Mouse (Mus musculus): ENCODE data around the gene Radil.

Radil gene

DNA sequence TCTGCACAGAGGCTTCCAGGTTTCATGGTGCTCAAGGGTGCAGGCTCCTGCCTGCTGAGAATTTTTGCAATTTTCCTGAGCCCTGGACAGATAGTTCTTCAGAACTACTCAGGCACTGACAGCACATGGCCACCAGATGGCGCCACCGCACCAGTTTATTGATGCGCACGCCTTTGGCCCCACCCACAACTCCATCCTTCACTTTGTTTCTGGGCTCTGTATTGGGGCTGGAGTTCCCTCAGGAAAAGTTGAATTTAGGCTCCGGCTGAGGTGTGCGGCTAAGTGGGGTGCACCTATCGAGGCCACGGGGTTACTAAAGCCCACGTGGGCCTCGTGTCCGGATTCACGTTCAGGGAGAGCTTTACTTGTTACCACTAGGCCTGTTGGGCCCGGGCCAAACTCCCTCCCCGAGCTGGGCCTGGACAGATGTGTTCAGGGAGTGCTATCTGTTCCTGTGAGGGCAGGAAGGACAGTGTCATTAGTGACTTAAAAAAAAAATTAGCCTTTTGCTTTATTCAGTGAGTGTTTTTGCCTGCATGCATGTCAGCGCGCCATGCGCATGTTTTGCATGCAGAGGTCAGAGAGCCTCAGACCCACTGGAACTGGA lies 72.0 kb downstream of the Radil start:
- peak; percentile 87 for DNase-seq

DNA sequence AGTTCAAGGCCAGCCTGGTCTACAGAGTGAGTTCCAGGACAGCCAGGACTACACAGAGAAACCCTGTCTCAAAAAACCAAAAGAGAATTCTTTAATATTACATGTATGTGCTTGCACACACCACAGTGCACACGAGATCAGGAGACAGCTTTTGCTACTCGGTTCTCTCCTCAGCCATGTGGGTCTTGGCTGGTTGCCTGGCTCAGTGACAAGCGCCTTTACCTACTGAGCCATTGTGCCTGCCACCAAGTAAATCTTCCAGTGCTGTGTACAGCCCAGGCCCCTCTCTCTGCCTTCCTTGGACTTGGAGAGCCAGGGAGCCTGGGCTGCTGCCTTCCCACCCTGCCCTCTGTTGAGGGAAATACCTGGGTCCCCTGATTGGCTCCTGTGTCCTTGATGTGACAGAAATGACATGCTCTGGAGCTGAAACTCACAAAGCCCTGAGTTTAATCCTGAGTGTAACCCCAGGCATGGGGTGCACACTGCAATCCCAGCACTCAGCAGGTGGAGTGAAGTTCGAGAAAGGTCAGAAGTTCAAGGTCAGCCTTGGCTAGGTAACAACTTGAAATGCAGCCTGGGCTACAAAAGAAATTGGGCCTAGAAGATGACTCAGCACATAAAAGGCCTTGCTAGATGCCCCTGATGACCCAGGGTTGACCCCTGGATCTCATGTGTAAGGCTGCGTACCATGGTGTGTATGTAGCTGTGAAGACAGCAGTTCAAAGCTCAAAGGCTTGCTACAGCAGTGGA lies 72.9 kb downstream of the Radil start:
- DNase-seq: no peak

DNA sequence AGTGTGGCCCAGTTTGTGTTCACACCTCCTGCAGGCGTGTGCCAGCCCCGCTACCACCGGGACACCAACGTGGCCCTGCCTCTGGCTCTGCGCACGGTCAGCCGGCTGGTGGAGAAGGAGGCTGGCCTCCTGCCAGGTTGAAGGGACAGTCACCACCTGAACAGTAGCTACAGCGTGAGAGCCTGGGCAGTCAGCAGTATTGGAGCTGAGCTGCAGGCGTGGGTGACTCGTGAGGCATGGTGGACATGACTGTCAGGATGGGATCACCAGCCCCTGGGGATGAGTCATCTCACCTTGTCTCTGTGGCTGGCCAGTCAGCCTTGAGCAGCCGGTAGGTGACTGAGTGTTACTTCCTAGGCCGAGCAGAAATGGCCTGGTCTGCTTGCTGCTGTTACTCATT lies 73.6 kb downstream of the Radil start:
- DNase-seq: no peak

DNA sequence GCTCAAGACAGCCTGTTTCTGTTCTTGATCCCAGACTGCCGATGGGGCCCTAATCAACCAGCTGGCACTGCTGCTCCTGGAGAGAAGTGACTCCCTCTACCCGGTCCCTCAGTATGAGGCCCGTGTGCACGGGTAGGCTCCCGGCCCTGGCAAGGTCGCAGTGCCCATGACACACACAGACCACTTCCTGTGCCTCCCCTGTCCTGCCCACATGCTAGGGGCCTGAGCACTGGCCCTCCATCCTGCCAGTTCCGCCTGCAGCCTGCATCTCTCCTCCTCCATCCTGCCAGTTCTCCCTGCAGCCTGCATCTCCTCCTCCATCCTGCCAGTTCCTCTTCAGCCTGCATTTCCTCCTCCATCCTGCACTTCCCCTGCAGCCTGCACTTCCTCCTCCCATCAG lies 75.2 kb downstream of the Radil start:
- DNase-seq: no peak

DNA sequence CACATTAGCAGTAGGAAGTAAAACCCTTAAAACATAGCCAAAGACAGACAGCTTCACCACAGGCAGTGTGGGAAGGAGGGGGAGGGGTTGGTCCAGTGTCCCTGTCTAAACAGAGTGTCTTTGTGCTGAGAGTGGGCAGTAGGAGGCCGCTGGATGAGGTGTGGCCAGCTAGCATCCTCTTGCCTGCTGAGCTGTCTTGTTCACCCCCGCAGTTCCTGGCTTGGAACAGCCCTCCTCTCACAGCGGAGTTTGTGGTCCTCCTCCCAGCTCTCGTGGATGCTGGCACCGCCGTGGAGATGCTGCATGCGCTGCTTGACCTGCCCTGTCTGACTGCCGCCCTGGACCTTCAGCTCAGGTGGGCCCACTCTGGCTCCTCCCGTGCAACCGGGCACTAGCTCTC lies 77.2 kb downstream of the Radil start:
- DNase-seq: no peak

DNA sequence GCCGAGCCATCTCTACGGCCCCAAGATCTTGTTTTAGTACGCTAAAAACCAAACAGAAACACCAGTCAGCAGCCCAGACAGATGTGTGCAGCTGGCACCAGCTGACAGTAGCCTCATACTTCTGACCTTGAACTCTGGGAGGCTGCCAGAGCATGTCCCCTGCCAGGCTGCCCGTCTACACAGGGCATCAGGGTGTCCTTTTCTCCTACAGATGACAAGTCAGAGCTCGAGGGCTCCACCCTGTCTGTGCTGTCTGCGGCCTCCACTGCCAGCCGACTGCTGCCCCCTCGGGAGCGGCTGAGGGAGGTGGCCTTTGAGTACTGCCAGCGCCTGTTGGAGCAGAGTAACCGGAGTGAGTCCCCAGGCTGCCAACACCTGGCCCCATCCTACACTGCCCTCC lies 81.1 kb downstream of the Radil start:
- DNase-seq: no peak

DNA sequence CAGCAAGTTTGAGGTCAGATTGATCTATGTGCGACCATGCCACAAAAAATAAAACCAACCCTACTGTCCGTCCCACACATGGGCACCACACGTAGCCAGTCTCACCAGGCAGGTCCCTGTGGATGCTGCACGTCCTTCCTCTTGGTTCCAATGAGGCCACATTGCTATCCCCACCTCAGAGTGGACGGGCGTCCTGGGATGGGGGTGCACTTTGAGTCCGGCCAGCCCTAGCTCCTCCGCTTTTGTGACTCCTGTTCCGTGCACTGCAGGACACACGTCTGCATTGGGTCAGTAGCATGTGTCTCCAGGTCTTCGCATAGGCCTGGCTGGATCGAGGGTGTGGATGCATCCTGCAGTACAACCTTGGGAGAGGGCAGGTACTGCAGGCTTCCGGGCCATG lies 82.5 kb downstream of the Radil start:
- DNase-seq: no peak

DNA sequence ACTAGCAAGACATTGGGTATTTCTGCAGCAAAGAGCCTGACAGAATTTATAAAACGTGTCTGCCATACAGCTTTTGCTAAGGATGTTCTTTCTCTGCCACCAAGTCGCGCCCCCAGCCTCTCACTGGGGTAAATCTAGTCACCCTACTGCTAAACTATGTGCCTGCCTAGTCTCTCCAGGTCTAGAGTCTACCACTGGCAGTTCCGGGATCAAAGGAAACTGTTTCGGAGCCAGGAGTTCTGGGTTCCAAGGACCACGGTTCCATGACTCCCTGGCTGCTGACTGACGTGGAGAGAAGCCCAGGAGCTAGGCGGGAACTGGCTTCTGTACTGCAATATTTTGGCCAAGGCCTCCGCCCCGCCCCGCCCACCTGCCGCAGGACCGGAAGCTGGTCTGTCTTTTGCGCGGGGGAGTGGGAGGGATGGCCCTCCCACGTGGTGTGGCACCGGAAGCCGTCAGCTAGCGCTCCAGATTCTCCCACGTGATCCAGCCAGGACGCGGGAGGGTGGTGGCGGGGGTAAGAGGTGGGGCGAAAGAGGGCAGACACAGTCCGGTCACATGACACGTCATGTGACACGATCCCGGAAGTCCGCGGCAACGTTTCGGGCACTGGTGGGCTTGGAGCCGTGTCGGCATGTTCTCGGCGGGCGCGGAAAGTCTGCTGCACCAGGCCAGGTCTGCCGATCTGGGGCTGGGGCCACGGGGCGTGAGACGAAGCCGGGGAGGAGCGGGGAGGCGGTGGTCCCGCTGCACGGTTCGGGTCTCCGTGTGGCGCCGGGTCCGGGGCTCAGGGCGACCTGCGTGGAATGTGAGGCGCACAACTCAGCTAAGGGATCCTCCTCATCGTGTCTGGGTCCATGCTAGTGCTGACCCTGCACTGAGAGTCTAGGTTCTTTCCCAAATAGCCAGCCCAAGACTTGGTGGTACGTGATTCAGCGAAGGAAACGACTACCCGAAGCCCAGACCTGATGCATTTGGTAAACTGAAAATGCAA lies 87.1 kb downstream of the Radil start, which contains the start of gene Ap5z1:
Gene Ap5z1 (plus strand): TSS at position 484 of the 994 bp plus-strand sequence.
- DNase-seq: peak; percentile 92

DNA sequence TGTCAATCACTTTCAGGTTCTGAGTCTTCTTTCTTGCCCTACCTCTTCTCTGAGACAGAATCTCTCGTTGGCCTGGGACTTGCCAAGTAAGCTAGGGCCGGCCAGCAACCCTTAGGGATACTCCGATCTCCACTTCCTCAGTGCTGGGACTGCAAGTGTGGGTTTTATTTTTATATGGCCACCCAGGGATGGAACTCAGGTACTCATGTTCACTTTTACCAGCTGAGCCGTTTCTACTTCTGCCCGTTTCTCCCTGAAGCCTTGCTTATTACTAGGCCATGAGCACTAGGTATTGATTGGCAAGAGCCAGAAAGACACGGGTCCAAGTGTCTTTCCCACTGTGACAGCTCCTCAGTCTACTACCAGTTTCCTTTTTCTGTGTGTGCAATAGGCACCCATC lies 87.9 kb downstream of the Radil start:
- DNase-seq: no peak

DNA sequence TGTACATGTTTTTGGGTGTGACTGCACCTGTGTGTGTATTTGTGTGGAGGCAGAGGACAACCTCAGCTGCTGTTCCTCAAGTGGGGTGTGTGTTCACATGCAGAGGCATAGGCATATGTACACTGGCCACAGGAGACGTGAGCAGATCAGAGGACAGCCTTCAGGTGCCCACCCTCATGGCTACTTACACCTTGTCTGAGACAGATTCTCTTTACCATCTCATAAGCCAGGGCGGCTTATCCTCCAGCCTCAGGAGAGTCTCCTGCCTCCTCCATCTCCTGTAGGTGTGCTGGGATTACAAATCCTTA lies 88.3 kb downstream of the Radil start:
- DNase-seq: no peak

DNA sequence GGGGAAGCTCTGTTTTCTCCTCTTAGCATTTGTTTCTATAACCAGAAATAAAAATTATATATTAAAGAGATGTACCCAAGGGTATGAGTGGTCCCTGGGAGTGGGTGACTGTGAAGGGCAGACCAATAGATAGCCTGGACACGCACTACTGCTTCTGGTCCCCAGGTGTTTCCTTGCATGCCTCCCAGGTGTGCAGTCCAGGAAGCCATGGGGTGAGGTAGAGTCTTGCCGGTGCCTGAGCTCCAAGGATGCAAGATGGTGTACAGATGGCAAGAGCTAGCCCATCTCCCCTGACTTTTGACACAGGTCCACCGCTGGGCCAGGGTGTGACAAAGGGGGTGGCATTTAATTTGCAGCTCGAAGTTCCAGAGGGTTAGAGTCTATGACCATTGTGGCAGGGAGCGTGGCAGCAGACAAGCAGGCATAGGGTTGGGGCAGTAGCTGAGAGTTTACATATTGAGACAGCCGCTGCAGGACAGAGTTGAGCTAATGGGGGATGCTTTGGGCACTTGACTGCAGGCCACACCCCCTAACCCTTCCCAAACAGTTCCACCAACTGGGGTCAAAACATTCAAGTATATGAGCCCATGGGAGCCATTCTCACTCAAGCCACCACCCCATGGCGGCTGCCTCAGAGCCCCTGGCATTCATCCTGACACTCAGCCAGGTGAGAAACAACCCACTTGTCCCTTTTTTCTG lies 88.8 kb downstream of the Radil start:
- no peak for DNase-seq

DNA sequence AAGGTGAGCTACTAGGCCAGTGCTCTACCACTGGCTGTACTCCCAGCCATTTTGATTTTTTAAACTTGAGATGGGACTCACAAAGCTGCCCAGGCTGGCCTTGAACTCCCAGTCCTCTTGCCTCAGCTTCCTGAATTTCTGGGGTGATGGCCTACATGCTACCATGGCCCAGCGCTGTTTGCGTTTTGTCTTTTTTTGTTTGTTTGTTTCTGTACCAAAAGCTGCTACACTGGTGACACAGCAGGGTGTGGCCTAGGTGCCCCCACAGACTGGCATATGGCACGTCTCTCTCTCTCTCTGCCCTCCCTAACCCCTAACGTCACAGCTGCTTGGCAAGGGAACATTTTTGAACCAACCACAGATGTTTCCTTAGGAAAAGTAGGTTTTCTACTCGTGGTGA lies 91.1 kb downstream of the Radil start:
- no peak for DNase-seq

DNA sequence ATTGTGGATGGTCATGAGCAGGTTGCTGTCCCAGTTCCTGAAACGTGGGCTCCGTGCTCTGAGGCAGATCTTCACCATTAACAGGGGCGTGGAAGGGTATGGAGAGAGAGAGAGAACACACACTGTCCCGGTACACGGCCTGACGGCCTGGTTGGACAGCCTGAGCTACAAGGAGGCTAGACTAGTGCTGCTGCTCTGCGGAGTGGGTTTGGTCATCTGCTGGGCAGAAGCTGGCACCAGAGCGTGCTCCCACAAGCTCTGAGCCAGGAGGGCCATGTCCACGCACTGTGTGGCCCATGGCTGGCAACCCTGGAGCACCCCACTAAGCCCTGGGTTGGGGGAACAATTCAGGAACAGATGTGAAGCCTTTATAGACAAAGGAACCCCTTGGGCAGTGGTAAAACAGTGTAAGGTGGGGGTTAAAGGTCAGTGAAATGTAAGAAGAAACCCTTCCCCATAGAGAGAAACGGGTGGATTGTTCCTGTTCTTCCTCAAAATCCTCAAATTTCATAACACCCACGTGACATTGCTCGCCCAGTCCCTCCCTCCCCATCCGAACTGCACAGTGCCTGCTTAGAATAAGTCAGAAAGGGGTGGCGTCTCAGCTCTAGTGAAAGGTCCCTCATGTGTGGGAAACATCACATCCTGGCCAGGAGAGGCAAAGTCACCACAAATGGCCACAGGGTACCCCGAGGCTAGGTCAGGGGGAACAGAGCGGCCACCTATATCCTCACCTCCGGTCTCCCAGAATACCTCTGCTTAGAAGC lies 91.9 kb downstream of the Radil start:
- DNase-seq: no peak

DNA sequence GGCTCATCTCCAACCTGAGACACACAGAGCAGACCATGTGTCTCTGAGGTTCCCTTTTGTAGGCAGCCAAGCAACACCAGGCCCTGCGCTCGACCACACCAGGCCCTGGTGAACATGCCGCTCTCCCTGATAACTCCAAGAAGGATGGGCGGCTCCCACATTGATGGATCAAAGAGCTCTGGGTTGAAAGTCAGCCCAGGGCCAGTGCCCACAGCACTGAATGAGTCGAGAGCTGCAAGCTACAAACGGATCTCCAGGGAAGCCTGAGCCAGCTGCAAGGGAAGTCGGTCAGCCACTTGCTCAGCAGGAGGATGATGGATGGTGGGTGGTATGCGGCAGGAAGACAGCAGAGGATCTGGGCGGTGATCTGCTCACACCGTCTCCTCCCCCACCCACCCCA lies 93.6 kb downstream of the Radil start:
- DNase-seq: no peak

DNA sequence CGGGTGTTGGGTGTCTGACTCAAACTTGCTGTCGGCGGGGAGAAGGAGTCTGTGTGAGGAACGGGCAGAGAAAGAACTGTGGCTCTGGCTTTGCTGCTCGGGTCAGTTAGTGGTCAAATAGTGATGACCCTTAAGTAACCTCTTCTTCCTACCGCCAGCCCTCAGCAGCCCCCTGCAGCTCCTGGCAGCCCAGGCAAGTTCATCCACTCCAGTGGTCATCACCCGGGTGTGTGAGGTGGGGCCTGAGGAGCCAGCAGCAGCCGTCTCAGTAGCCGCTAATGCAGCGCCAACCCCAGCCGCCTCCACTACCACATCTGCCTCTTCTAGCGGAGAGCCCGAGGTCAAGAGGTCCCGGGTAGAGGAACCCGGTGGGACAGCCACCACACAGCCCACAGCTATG lies 94.6 kb downstream of the Radil start:
- DNase-seq: no peak

DNA sequence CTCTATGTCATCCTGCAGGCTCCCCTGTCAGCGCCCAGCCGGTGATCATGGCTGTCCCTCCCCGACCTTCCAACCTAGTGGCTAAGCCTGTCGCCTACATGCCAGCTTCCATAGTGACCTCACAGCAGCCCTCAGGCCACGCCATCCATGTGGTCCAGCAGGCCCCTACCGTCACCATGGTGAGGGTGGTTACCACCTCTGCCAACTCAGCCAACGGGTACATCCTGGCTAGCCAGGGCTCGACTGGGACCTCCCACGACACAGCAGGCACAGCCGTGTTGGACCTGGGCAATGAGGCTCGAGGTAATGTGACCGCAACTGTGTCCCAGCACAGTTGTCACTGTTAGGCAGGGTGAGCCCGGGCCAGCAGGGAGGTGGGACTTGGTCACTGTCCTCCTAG lies 97.2 kb downstream of the Radil start:
- DNase-seq: no peak

DNA sequence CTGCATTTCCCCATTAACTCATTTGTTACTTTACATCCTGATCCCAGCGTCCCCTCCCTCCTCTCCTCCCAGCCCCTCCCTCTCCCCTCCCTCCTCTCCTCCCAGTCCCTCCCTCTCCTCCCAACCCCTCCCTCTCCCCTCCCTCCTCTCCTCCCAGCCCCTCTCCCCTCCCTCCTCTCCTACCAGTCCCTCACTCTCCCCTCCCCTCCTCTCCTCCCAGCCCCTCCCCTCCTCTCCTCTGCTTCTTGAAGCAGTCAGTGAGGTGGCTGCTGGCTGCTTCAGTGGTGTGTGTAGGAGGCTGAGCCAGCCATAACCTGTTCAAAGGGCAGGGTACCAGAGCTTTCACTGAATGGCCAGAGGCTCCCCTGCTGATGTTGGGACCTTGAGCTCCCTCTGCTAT lies 99.1 kb downstream of the Radil start:
- DNase-seq: no peak

DNA sequence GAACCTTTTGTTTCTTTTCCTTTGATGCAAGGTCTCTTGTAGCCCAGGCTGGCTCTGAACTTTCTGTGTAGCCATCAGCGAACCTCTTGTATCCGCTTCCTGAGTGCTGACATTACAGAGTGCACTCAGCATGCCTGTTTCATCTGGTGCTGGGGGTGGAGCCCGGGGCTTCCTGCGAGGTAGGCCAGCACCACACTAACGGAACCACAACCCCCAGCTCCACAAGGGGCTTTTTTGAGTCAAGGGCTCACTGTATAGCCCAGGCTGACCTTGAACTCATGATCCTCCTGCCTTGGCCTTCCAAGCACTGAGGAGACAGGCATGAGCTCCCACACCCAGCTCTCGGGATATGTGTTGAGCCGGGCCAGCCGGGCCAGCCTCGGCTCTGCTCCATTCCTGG lies 100.1 kb downstream of the Radil start:
- DNase-seq: no peak

DNA sequence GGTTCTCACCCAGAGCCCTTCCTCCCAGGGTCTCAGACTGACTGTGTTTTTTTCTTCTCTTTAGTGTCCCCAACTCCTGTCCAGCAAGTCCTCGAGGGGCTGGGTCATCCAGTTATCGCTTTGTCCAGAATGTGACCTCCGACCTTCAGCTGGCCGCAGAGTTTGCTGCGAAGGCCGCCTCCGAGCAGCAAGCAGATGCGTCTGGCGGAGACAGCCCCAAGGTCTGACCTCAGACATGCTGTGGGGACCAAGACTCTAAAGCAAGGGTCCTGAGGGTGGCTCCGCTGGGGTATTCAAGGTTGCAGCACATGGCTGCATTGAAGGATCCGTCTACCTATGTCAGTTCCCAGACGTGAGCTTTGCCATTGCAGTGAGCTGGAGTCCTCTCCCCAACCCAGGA lies 102.3 kb downstream of the Radil start:
- DNase-seq: no peak

DNA sequence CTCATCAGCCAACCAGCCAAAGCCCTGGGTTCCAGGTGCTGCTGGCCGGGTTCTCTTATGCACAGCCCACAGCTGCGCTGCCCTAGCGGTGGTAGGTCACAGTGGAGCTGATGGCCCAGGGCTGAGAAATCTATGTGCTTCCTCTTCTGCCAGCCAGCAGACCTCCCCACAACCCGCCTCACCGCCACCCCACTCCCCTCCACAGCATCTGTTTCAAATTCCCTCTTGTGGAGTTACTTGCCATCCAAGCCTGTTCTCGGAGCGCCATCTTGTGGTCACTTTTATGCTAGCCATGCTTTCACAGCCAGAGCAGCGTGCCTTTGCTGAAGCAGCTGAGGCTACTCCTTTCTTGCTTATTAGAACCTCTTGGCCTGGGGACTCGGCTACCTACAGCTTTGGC lies 102.8 kb downstream of the Radil start:
- peak; percentile 96 for DNase-seq

DNA sequence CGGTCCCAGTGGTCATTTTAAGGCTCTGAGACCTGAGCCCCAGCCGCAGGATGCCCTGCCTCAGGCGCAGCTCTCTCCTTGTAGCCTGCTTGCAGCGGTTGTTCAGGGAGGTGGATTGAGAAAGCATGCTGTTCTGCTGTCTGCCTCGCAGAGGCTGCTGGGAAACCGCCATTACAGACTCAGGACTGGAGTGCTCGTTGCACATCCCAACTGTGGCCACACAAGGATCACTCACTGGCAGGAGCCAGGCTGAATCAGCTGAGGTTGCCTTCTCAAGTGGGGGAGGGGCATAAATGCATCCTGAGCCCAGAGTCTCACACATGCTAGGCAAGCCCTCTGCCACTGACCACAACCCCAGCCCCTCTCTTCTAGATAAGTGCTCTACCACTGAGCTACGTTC lies 105.2 kb downstream of the Radil start:
- DNase-seq: no peak

DNA sequence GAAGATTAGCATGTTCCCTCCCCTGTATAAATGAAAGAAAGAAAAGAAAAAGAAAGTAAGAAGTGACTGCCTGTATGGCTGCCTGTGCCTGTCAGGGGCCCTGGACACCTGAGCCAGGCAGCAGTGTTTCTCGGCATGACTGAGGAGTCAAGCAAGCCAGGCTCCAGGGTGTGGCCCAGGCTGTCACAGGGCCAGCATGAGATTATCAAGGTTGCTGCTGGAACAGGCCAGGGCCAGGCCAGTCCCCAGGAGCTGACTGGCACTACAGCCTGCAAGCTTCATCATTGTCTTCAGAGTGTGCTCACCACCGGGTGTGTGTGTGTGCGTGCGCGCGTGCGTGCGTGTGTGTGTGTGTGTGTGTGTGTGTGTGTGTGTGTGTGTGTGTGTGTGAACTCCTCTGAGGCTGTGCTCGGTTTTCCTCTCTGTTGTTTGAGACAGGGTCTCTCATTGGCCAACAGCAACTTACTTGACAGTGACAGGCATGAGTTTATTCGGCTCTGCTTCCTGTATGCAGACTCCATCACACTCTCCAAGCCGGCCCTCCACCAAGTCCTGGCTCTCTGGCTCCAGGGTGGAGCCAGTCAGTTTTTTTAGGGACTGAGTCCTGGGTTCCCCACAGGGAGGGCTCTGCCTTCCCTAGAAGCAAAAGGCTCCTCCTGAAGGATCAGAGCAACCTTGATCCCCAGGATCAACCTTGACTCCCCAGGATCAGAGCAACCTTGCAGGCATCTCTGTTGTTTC lies 105.9 kb downstream of the Radil start:
- DNase-seq: no peak

All from lung, postnatal 14 days (tissue).